Mouse (Mus musculus) ES-Bruce4 (cell line): ENCODE measurements around the gene Fndc4. TPM values are rescaled to one million over a fixed set of nuclear protein-coding genes. Genes with fewer than 3 reads are reported as not detected.
A peak's percentile ranks its signal among the peaks of the same experiment; 100 is the strongest.

Experiments
- H3K27ac ChIP-seq: 2 replicates; pipeline ENCODE4 v1.5.1; 2012; ENCODE audit warnings: low read length, inconsistent platforms; ENCODE audit not compliant: insufficient read depth
- H3K27me3 ChIP-seq: 2 replicates; pipeline ENCODE4 v1.6.1; 2012; ENCODE audit warnings: mild to moderate bottlenecking, low read length, inconsistent platforms; ENCODE audit not compliant: control insufficient read depth, poor library complexity, insufficient read depth, severe bottlenecking
- H3K36me3 ChIP-seq: 2 replicates; pipeline ENCODE4 v1.6.1; 2012; ENCODE audit warnings: inconsistent platforms, mild to moderate bottlenecking, low read length, moderate library complexity; ENCODE audit not compliant: control insufficient read depth, poor library complexity, insufficient read depth, severe bottlenecking
- H3K4me1 ChIP-seq: one replicate; pipeline ENCODE4 v1.8.1; 2011; ENCODE audit warnings: low read length; ENCODE audit not compliant: control insufficient read depth, insufficient read depth
- H3K4me3 ChIP-seq: 2 replicates; pipeline ENCODE4 v1.5.1; 2011; ENCODE audit warnings: low read depth, mild to moderate bottlenecking, low read length
- H3K9ac ChIP-seq: 2 replicates; pipeline ENCODE4 v1.6.1; 2012; ENCODE audit warnings: low read depth, mild to moderate bottlenecking, inconsistent platforms; ENCODE audit not compliant: poor library complexity, severe bottlenecking
- H3K9me3 ChIP-seq: replicated peaks from 2 replicates; pipeline ENCODE4 v1.6.1; 2012; ENCODE audit warnings: mild to moderate bottlenecking, low read length, inconsistent platforms; ENCODE audit not compliant: control insufficient read depth, poor library complexity, insufficient read depth, severe bottlenecking
- CTCF ChIP-seq: IDR thresholded peaks from one replicate; pipeline ENCODE4 v1.8.1; 2011; ENCODE audit warnings: low read depth, low read length
- EP300 ChIP-seq: IDR thresholded peaks from 2 replicates; pipeline ENCODE4 v1.6.1; 2011; ENCODE audit warnings: low read depth, low read length; ENCODE audit not compliant: insufficient read depth
- POLR2A ChIP-seq: IDR thresholded peaks from one replicate; pipeline ENCODE4 v1.8.1; 2011; ENCODE audit warnings: low read length; ENCODE audit not compliant: insufficient read depth
- polyA plus RNA-seq: library from polyadenylated mRNA; stranded (reverse); fragments of >200 nt; gene quantifications from 2 replicates; pipeline ENCODE4 v1.2.4, GENCODE M21; 2011; ENCODE audit warnings: low read depth; ENCODE audit not compliant: missing spikeins, insufficient read depth, insufficient read length

The Fndc4 gene
- 19.9 and 23.4 TPM in 2 replicates for polyA plus RNA-seq

DNA sequence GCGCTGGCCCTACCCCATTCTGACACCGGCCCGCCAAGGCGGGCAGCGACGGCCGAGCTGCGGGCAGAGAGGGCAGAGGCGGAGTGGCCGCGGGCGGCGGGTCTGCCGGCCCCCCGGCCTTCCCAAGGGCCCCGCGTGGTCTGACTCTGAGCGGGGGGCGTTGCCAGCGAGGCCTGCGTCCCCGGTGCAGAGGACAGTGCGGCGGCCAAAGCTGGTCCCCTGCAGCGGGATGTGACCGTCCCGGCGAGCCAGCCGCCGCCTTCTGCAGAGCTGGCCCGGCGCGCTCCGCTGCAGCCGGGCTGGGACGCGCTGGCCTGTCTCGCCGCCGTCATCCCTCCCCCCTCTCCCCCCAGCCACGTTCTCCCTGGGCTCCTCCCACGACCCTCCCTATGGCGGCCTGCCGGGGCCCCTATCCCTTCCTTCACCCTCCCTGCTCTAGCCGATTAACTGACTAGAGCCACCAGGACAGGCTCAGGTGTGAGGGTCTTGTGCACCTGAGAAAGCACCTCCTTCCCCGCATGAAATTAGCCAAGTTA, at the start of gene Fndc4:
Gene Fndc4 (minus strand): TSS at position 475 of the 536 bp plus-strand sequence.
- Histone ChIP-seq H3K27me3 (no peaks in the 10 kb centered on the region), H3K27ac (no peak within 1 kb of the TSS), H3K4me3 (peak within 1 kb of the TSS; percentile 74), H3K9ac (peak within 1 kb of the TSS; percentile 94), H3K4me1 (no peaks in the 10 kb centered on the region), H3K9me3 (no peaks in the 10 kb centered on the region), H3K36me3 (no peaks in the 10 kb centered on the region)
- TF ChIP-seq CTCF (no peak), EP300 (no peak), POLR2A (no peak)

DNA sequence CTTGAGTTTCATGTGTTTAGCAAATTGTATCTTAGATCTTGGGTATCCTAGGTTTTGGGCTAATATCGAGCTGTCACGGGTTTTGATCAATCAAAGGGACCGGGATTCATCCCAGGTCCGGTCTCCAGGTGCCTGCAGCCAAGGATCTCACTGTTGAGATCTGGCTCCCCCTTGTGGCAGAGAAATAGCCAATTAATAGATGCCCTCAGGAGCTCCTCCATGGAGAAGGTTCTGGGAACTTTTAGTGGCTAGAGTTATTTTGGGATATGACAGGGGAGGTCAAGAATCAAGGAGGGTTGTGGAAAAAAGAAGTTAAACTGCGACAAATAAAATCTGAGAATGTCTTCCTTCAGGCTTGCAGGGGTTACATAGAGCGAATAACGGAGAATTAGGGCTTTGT, 32.4 kb upstream of the Fndc4 start:
- Histone ChIP-seq H3K36me3 (no peaks in the 10 kb centered on the region), H3K4me1 (no peaks in the 10 kb centered on the region), H3K27ac (no peak overlapping the region), H3K9ac (no peak overlapping the region), H3K27me3 (no peaks in the 10 kb centered on the region), H3K4me3 (no peak overlapping the region), H3K9me3 (peaks cover 6% of the 10 kb centered on the region)
- TF ChIP-seq CTCF = peak; percentile 58
- no peak for TF ChIP-seq POLR2A
- TF ChIP-seq EP300 = no peak

DNA sequence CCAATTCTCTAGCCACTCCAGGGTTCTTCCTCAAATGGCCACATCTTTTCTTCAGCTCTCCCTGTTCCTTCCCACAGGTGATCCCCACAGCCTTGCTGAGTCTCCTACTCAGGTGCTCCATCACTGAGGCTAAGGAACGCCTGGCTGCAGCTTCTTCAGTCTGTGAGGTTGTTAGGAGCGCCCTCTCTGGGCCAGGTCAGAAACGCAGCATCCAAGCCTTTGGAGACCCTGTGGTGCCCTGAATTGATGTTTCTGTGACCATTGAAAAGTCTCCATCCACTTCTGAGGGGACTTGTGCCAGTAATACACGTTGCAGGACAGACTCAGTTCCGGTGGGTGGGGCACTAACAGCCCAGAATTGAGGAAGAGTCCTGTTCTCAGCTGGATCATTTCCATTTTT, 31.0 kb upstream of the Fndc4 start:
- Histone ChIP-seq H3K9ac (no peak overlapping the region), H3K4me1 (no peaks in the 10 kb centered on the region), H3K27me3 (no peaks in the 10 kb centered on the region), H3K4me3 (no peak overlapping the region), H3K36me3 (no peaks in the 10 kb centered on the region), H3K9me3 (no peaks in the 10 kb centered on the region), H3K27ac (no peak overlapping the region)
- TF ChIP-seq EP300 = no peak
- TF ChIP-seq CTCF = peak; percentile 53
- TF ChIP-seq POLR2A = no peak

DNA sequence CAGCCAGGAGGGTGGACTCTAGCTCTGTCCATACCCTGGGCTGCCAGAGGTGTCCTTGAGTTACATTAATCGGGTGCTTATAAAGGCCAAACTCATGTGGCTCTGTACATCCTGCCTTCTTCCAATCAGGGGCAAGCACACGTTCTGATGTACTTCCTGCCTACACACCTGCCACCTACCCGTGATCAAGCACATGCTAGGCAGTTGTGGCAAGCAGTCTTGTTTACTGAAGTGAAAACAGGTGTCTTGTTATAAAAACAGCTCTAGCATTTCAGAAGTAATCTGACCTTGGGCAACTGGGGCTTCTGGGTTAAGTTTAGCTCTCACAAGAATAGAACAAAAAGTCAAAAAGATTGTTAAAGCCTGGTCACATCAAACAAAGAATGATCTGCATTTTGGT, 28.2 kb upstream of the Fndc4 start:
- Histone ChIP-seq H3K9ac (no peak overlapping the region), H3K4me3 (no peak overlapping the region), H3K27ac (no peak overlapping the region), H3K9me3 (no peaks in the 10 kb centered on the region; the same call in 1 of the 2 replicates), H3K36me3 (no peaks in the 10 kb centered on the region), H3K27me3 (no peaks in the 10 kb centered on the region), H3K4me1 (no peaks in the 10 kb centered on the region)
- no peak for TF ChIP-seq CTCF
- no peak for TF ChIP-seq POLR2A
- no peak for TF ChIP-seq EP300

DNA sequence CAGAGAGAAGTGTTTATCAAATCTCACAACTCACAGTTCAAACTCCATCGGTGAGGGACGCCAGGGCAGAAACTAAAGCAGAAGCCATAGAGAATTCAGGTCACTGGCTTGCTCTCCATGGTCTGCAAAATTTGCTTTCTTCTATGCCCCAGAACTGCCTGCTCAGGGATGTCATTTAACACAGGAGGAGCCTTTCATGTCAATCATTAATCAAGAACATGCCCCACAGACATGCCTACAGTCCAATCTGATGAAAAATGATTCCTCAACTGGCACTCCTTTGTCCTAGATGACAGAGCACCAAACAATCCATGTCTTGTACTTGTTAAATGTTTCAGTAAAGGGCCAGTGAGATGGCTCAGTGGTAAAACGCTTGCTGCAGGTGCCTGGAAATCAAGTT, 26.9 kb upstream of the Fndc4 start:
- Histone ChIP-seq H3K9me3 (peaks cover 3% of the 10 kb centered on the region; the same call in 1 of the 2 replicates), H3K27me3 (no peaks in the 10 kb centered on the region), H3K4me1 (no peaks in the 10 kb centered on the region), H3K4me3 (no peak overlapping the region), H3K36me3 (no peaks in the 10 kb centered on the region), H3K27ac (no peak overlapping the region), H3K9ac (no peak overlapping the region)
- TF ChIP-seq POLR2A (no peak), EP300 (no peak)

DNA sequence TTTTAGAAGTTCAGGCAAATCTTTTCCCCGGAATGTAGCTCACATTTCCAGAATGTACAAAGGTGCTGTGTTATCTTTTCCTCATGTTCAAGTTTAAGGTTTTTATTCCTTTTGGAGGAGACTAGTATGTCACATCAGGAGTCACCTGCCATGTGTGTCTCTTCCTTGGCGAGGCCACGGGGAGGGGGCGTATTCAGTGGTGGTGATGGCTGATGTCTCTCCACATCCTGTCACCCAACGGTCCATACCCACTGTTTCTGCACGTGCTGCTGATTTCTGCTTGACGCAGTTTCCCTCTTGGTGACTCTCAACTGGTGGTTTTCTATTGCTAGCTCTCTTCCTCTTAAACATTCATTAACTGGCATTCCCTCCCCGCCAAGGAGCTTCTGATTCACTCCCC, 16.9 kb upstream of the Fndc4 start:
- no peak for TF ChIP-seq CTCF
- no peak for TF ChIP-seq POLR2A
- no peak for TF ChIP-seq EP300
- H3K9me3 ChIP-seq = peaks cover 26% of the 10 kb centered on the region
- H3K27ac ChIP-seq = no peak overlapping the region

More for the DNA sequence above, 16.9 kb upstream of the Fndc4 start:
- H3K36me3 ChIP-seq = no peaks in the 10 kb centered on the region
- no peak overlapping the region for H3K4me3 ChIP-seq
- no peaks in the 10 kb centered on the region for H3K27me3 ChIP-seq
- H3K4me1 ChIP-seq = no peaks in the 10 kb centered on the region
- no peak overlapping the region for H3K9ac ChIP-seq
